Mouse (Mus musculus): Measurements from ENCODE around the gene Socs2.

DNA sequence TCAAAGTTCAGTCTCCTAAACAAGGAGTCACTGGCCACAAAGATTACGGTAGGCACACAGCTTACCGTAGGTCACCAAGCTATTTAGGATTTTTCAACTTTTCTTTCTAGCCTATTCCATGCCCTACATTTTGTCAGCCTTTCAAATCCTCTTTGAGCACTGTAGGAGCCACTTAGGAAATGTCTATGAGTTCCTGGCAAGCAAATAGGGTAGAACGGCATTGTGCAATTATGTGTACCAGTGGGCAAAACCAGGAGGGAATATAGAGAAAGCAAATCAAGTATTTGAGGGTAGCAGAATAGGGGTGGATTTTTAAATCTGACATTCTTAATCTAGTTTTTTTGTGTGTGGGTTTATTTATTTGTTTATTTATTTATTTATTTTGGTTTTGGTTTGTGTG, 2.7 kb upstream of the Socs2 start:
- TF ChIP-seq CTCF (IDR thresholded peaks at IDR 0.05; ENCODE audit: extremely low read depth, insufficient read length, insufficient replicate concordance, low read depth, low read length) (no peak), POLR2A (IDR thresholded peaks at IDR 0.05; ENCODE audit: low read depth, low read length) (no peak)

Data from small intestine, adult 2 months (tissue).